Mouse (Mus musculus): ENCODE measurements around the gene Tcf7l1.
A peak's percentile ranks its signal among the peaks of the same experiment; 100 is the strongest.

The Tcf7l1 gene

GRCm38 (mm10) chr6:72783780-72784179 is 5.3 kb downstream of the Tcf7l1 start:
- no peak for DNase-seq

GRCm38 (mm10) chr6:72778779-72779776 is 10.0 kb downstream of the Tcf7l1 start:
- DNase-seq: no peak

- DNase-seq: no peak
These were observed 11.8 kb downstream of the Tcf7l1 start for GRCm38 (mm10) chr6:72777212-72777611.

GRCm38 (mm10) chr6:72774275-72774674 is 14.8 kb downstream of the Tcf7l1 start:
- DNase-seq: no peak

- no peak for DNase-seq
These were observed 18.9 kb downstream of the Tcf7l1 start for GRCm38 (mm10) chr6:72769915-72770776.

- no peak for DNase-seq
These were observed 19.7 kb downstream of the Tcf7l1 start for GRCm38 (mm10) chr6:72769343-72769742.

GRCm38 (mm10) chr6:72768804-72769203 is 20.2 kb downstream of the Tcf7l1 start:
- peak; percentile 16 for DNase-seq

GRCm38 (mm10) chr6:72768097-72768496 is 21.0 kb downstream of the Tcf7l1 start:
- DNase-seq: no peak

GRCm38 (mm10) chr6:72763616-72764015 is 25.4 kb downstream of the Tcf7l1 start:
- DNase-seq: no peak

- DNase-seq: no peak
These were observed 27.4 kb downstream of the Tcf7l1 start for GRCm38 (mm10) chr6:72761645-72762044.

- no peak for DNase-seq
These were observed 30.6 kb downstream of the Tcf7l1 start for GRCm38 (mm10) chr6:72758239-72759017.

GRCm38 (mm10) chr6:72755267-72755889 is 33.7 kb downstream of the Tcf7l1 start:
- DNase-seq: no peak

GRCm38 (mm10) chr6:72754215-72754614 is 34.8 kb downstream of the Tcf7l1 start:
- no peak for DNase-seq

- no peak for DNase-seq
These were observed 35.3 kb downstream of the Tcf7l1 start for GRCm38 (mm10) chr6:72753782-72754181.

- no peak for DNase-seq
These were observed 36.2 kb downstream of the Tcf7l1 start for GRCm38 (mm10) chr6:72752824-72753223.

GRCm38 (mm10) chr6:72751210-72751609 is 37.8 kb downstream of the Tcf7l1 start:
- DNase-seq: no peak

- DNase-seq: no peak
These were observed 40.1 kb downstream of the Tcf7l1 start for GRCm38 (mm10) chr6:72748882-72749437.

- DNase-seq: no peak
These were observed 40.6 kb downstream of the Tcf7l1 start for GRCm38 (mm10) chr6:72748421-72748820.

GRCm38 (mm10) chr6:72747814-72748213 is 41.2 kb downstream of the Tcf7l1 start:
- no peak for DNase-seq

- DNase-seq: no peak
These were observed 41.9 kb downstream of the Tcf7l1 start for GRCm38 (mm10) chr6:72747156-72747555.

GRCm38 (mm10) chr6:72745781-72746180 is 43.3 kb downstream of the Tcf7l1 start:
- DNase-seq: no peak

Data from right cerebral cortex, postnatal 25 days (tissue).